Mouse (Mus musculus): ENCODE data around the gene Cd1d1. TPM values are rescaled to one million over a fixed set of nuclear protein-coding genes. Genes with fewer than 3 reads are reported as not detected.

Cd1d1 gene
- total RNA-seq, 2 experiments from 2014 or later, result 6.3 to 6.8 TPM

- intact Hi-C loops (cut with DNase I), result no loop called here
- DNase-seq, result peak; percentile 70
Observed at GRCm38 (mm10) chr3:86962665-86963435, 36.4 kb downstream of the Cd1d1 start.

GRCm38 (mm10) chr3:86961395-86961669 lies 37.9 kb downstream of the Cd1d1 start:
- intact Hi-C loops (cut with DNase I), result no loop called here
- DNase-seq, result no peak

GRCm38 (mm10) chr3:86960656-86961394 lies 38.4 kb downstream of the Cd1d1 start:
- intact Hi-C loops (cut with DNase I), result no loop called here
- DNase-seq, result no peak

- DNase-seq, result no peak
- intact Hi-C loops (cut with DNase I), result no loop called here
Observed at GRCm38 (mm10) chr3:86959088-86959487, 40.2 kb downstream of the Cd1d1 start.

GRCm38 (mm10) chr3:86955376-86955775 lies 43.9 kb downstream of the Cd1d1 start:
- DNase-seq, result no peak
- intact Hi-C loops (cut with DNase I), result no loop called here

GRCm38 (mm10) chr3:86954521-86954920 lies 44.7 kb downstream of the Cd1d1 start:
- intact Hi-C loops (cut with DNase I), result no loop called here
- no peak for DNase-seq

GRCm38 (mm10) chr3:86953819-86954218 lies 45.4 kb downstream of the Cd1d1 start:
- DNase-seq, result no peak
- intact Hi-C loops (cut with DNase I), result no loop called here

GRCm38 (mm10) chr3:86950652-86951051 lies 48.6 kb downstream of the Cd1d1 start:
- intact Hi-C loops (cut with DNase I), result no loop called here
- DNase-seq, result no peak

Other genes with a start within 250 kb of the Cd1d1 start
- 100 to 1,000 TPM; 159 to 160 TPM for gene Dclk2, start 78.6 kb downstream of the Cd1d1 start, total RNA-seq (2021)
- gene Kirrel, start 175.3 kb upstream of the Cd1d1 start, total RNA-seq (2021), result 1 to 10 TPM; 9.1 to 9.5 TPM

Measured in left cerebral cortex, postnatal 4 days (tissue).